Mouse (Mus musculus): Measurements from ENCODE around the gene Npw. TPM values are rescaled to one million over a fixed set of nuclear protein-coding genes. Genes with fewer than 3 reads are reported as not detected.

Npw gene
- polyA plus RNA-seq, 1 experiment from 2014 or later = 0.47 TPM

DNA sequence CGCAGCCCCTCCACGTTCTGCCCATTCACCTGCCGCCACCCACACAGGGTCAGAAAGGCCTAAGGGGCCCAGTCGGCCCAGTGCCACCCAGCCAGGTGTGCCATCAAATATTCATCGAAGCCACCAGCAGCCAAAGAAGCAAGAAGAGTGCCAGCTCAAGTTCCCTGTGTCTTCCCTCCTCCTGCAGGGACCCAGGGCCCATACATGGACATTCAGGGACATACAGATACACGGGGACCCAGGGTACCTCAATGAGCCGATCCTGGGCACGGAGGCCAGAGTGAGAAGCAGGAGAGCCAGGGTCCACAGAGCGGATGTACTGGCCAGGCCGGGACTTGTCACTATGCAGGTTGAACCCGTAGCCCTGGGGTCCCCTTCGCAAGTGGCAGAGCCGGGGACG, 16.3 kb downstream of the Npw start:
- peaks cover 5% of the 10 kb centered on the region; the same call in 1 of the 2 replicates for H3K36me3 ChIP-seq (ENCODE audit: control insufficient read depth, insufficient read depth, low read length)

DNA sequence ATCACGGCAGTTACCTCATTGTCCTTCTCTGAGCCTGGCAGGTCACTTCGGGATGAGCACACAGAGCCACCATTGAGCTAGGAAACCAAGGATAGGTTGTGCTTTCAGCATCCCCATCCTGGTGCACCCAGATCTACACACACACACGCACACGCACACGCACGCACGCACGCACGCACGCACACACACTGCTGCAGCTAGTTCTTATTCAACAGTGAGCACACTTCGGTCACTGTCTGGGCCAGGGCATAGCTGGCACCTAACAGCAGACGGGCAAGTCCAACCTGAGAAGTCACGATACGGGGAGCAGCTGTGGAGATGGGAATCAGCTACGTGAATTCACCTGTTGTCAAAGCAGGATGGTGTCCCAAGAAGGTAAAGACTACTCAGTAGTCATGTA, 17.7 kb downstream of the Npw start:
- ATAC-seq (replicated peaks; ENCODE audit: low FRiP score) = no peak
- H3K9me3 ChIP-seq (ENCODE audit: control insufficient read depth, low read length) = no peaks in the 10 kb centered on the region
- WGBS = 95% methylated on average over 15 of the region's 15 CpGs
- peaks cover 22% of the 10 kb centered on the region for H3K4me1 ChIP-seq (replicated peaks; ENCODE audit: control insufficient read depth, insufficient read depth, low read length)
- no peak overlapping the region for H3K4me3 ChIP-seq (ENCODE audit: low read depth, low read length)
- no peaks in the 10 kb centered on the region for H3K27me3 ChIP-seq (replicated peaks; ENCODE audit: control insufficient read depth, insufficient read depth, low read length)
- H3K27ac ChIP-seq (ENCODE audit: low read depth, low read length) = no peak overlapping the region
- DNase-seq (ENCODE audit: low spot score) = no peak
- H3K9ac ChIP-seq (ENCODE audit: low read depth, low read length) = no peak overlapping the region
- no peak overlapping the region for H3K4me2 ChIP-seq
- H3K36me3 ChIP-seq (ENCODE audit: control insufficient read depth, insufficient read depth, low read length) = peaks cover 5% of the 10 kb centered on the region; the same call in 1 of the 2 replicates

More for the DNA sequence above, 16.3 kb downstream of the Npw start:
- Histone ChIP-seq H3K4me3 (ENCODE audit: low read depth, low read length) (no peak overlapping the region), H3K9ac (ENCODE audit: low read depth, low read length) (no peak overlapping the region), H3K27me3 (replicated peaks; ENCODE audit: control insufficient read depth, insufficient read depth, low read length) (no peaks in the 10 kb centered on the region), H3K4me2 (no peak overlapping the region), H3K9me3 (ENCODE audit: control insufficient read depth, low read length) (no peaks in the 10 kb centered on the region), H3K4me1 (replicated peaks; ENCODE audit: control insufficient read depth, insufficient read depth, low read length) (peaks cover 26% of the 10 kb centered on the region), H3K27ac (ENCODE audit: low read depth, low read length) (no peak overlapping the region)
- no peak for DNase-seq (ENCODE audit: low spot score)
- ATAC-seq (replicated peaks; ENCODE audit: low FRiP score) = no peak
- WGBS = 91% methylated on average over 14 of the region's 14 CpGs

DNA sequence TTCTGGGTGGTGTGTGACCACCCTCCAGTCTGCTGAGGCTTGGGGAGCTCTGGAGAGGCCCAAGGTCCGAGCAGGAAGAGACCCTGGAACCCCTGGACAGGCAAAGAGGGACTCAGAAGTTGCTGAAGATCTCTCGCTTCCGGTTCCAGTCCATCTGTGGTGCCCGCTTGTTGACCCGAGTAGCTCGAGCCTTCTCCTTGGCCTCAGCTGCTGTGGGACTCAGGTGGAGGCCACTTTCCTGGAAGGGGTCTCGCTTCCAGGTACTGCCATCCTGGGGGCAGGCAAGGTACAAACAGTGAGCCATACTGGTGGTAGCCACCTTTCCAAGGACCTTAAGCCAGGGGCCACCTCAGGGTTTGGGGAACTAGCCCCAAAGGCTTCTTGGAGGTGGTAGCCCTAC, 18.1 kb downstream of the Npw start:
- ATAC-seq (replicated peaks; ENCODE audit: low FRiP score) (no peak), DNase-seq (ENCODE audit: low spot score) (no peak)
- no peak overlapping the region for H3K27ac ChIP-seq (ENCODE audit: low read depth, low read length)
- peaks cover 5% of the 10 kb centered on the region; the same call in 1 of the 2 replicates for H3K36me3 ChIP-seq (ENCODE audit: control insufficient read depth, insufficient read depth, low read length)
- H3K4me2 ChIP-seq = no peak overlapping the region
- WGBS = 85% methylated on average over 7 of the region's 7 CpGs
- no peaks in the 10 kb centered on the region for H3K27me3 ChIP-seq (replicated peaks; ENCODE audit: control insufficient read depth, insufficient read depth, low read length)
- H3K4me3 ChIP-seq (ENCODE audit: low read depth, low read length) = no peak overlapping the region
- no peaks in the 10 kb centered on the region for H3K9me3 ChIP-seq (ENCODE audit: control insufficient read depth, low read length)
- no peak overlapping the region for H3K9ac ChIP-seq (ENCODE audit: low read depth, low read length)
- H3K4me1 ChIP-seq (replicated peaks; ENCODE audit: control insufficient read depth, insufficient read depth, low read length) = peaks cover 18% of the 10 kb centered on the region

- H3K27ac ChIP-seq (ENCODE audit: low read depth, low read length) = no peak overlapping the region
- no peak for ATAC-seq (replicated peaks; ENCODE audit: low FRiP score)
- 80% methylated on average over 5 of the region's 5 CpGs for WGBS
- no peaks in the 10 kb centered on the region for H3K9me3 ChIP-seq (ENCODE audit: control insufficient read depth, low read length)
- no peak overlapping the region for H3K4me2 ChIP-seq
- peaks cover 13% of the 10 kb centered on the region for H3K4me1 ChIP-seq (replicated peaks; ENCODE audit: control insufficient read depth, insufficient read depth, low read length)
- DNase-seq (ENCODE audit: low spot score) = no peak
- H3K9ac ChIP-seq (ENCODE audit: low read depth, low read length) = no peak overlapping the region
- H3K36me3 ChIP-seq (ENCODE audit: control insufficient read depth, insufficient read depth, low read length) = peaks cover 5% of the 10 kb centered on the region; the same call in 1 of the 2 replicates
- H3K27me3 ChIP-seq (replicated peaks; ENCODE audit: control insufficient read depth, insufficient read depth, low read length) = no peaks in the 10 kb centered on the region
- H3K4me3 ChIP-seq (ENCODE audit: low read depth, low read length) = no peak overlapping the region
Observed at GRCm38 (mm10) chr17:24639571-24639988, 18.7 kb downstream of the Npw start.

DNA sequence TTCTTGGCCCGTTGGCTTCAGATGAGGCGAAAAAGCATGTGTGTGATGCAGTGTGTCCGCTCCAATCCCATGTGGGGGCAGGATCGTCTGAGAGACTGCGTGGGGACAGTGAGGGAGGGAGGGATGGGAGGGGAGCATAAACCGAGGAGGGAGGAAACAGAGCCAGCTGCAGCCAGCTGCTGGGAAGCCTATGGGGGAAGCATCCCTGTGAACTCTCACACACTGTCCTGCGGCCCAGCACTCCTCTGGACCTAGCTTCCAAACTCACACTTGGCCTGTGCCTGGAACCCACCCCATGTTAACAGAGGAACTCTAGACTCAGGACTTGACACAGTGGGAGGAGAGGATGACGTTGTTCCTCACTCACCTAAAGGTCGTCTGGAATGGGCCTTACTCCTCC, 19.4 kb downstream of the Npw start:
- no peaks in the 10 kb centered on the region for H3K9me3 ChIP-seq (ENCODE audit: control insufficient read depth, low read length)
- 0 out of 2 replicates have a peak, but pooled peaks have one; percentile 21 for ATAC-seq (replicated peaks; ENCODE audit: low FRiP score)
- H3K9ac ChIP-seq (ENCODE audit: low read depth, low read length) = no peak overlapping the region
- H3K4me1 ChIP-seq (replicated peaks; ENCODE audit: control insufficient read depth, insufficient read depth, low read length) = peaks cover 6% of the 10 kb centered on the region
- no peak overlapping the region for H3K4me2 ChIP-seq
- H3K4me3 ChIP-seq (ENCODE audit: low read depth, low read length) = no peak overlapping the region
- H3K36me3 ChIP-seq (ENCODE audit: control insufficient read depth, insufficient read depth, low read length) = peaks cover 5% of the 10 kb centered on the region; the same call in 1 of the 2 replicates
- H3K27ac ChIP-seq (ENCODE audit: low read depth, low read length) = no peak overlapping the region
- no peaks in the 10 kb centered on the region for H3K27me3 ChIP-seq (replicated peaks; ENCODE audit: control insufficient read depth, insufficient read depth, low read length)
- no peak for DNase-seq (ENCODE audit: low spot score)
- WGBS = 68% methylated on average over 9 of the region's 9 CpGs

GRCm38 (mm10) chr17:24638214-24638613, 20.0 kb downstream of the Npw start:
- H3K4me1 ChIP-seq (replicated peaks; ENCODE audit: control insufficient read depth, insufficient read depth, low read length) = peaks cover 10% of the 10 kb centered on the region
- ATAC-seq (replicated peaks; ENCODE audit: low FRiP score) = no peak
- no peak for DNase-seq (ENCODE audit: low spot score)
- H3K9me3 ChIP-seq (ENCODE audit: control insufficient read depth, low read length) = no peaks in the 10 kb centered on the region
- H3K4me3 ChIP-seq (ENCODE audit: low read depth, low read length) = no peak overlapping the region
- no peaks in the 10 kb centered on the region for H3K27me3 ChIP-seq (replicated peaks; ENCODE audit: control insufficient read depth, insufficient read depth, low read length)
- H3K36me3 ChIP-seq (ENCODE audit: control insufficient read depth, insufficient read depth, low read length) = peaks cover 5% of the 10 kb centered on the region
- H3K27ac ChIP-seq (ENCODE audit: low read depth, low read length) = no peak overlapping the region
- WGBS = 90% methylated on average over 4 of the region's 4 CpGs
- H3K4me2 ChIP-seq = no peak overlapping the region
- H3K9ac ChIP-seq (ENCODE audit: low read depth, low read length) = no peak overlapping the region; the same call in 1 of the 2 replicates

DNA sequence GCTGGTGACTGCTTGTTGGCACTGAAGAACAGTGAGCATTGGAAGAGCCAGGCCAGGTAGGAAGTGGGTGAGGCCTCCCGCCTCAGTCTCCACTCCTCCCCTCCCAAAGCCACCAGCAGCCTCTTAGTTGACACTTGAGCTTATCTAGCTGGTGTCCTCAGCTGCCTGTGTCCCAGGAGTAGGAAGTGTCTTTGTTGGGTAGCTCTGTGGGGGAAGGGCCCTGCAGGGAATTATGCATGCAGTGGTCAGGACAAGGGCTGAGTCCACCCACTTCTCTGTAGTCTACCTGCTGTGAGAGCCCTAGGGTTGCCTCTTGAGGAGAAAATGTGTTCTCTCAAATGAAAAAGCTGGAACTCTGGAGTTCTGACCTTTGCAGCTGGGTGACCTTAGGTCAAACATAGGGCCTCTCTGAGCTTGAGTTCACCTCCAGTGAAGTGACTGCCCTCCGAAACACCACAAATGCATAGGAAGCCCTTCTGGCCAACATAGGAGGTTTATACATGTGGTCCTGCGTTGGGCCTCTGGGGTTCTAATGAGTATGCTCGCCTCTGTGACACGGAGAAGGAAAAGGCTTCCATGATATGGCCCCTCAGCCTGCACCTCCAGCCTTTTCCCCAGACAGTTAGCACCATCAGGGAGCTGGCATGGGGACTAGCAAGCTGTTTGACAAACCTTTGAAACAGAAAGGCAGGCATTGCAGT, 21.3 kb downstream of the Npw start:
- ATAC-seq (replicated peaks; ENCODE audit: low FRiP score) (no peak), DNase-seq (ENCODE audit: low spot score) (no peak)
- Histone ChIP-seq H3K9ac (ENCODE audit: low read depth, low read length) (no peak overlapping the region), H3K9me3 (ENCODE audit: control insufficient read depth, low read length) (no peaks in the 10 kb centered on the region), H3K4me1 (replicated peaks; ENCODE audit: control insufficient read depth, insufficient read depth, low read length) (peaks cover 14% of the 10 kb centered on the region), H3K27ac (ENCODE audit: low read depth, low read length) (no peak overlapping the region), H3K4me3 (ENCODE audit: low read depth, low read length) (no peak overlapping the region), H3K4me2 (no peak overlapping the region), H3K36me3 (ENCODE audit: control insufficient read depth, insufficient read depth, low read length) (peaks cover 5% of the 10 kb centered on the region), H3K27me3 (replicated peaks; ENCODE audit: control insufficient read depth, insufficient read depth, low read length) (no peaks in the 10 kb centered on the region)
- 61% methylated on average over 5 of the region's 5 CpGs for WGBS

DNA sequence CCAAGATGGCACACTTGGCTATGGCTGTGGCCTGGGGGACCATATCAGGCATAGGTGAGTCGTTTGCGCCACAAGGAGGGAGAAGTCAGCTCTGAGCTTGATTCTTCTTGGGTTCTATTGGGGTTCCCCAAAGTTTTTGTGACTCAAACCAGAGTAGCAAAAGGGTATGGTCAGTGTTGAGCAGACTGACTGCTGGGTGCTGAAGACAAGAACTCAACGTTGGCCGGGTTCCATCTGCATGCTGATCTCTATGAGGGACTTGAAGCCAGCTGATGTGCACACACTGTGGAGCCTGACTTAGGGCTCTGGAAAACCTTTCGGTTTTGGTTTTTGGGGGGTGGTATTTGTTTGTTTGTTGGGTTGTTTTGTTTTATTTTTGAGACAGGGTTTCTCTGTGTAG, 22.6 kb downstream of the Npw start:
- Histone ChIP-seq H3K27me3 (replicated peaks; ENCODE audit: control insufficient read depth, insufficient read depth, low read length) (no peaks in the 10 kb centered on the region), H3K27ac (ENCODE audit: low read depth, low read length) (no peak overlapping the region)
- ATAC-seq (replicated peaks; ENCODE audit: low FRiP score) = no peak

GRCm38 (mm10) chr17:24635024-24635423, 23.2 kb downstream of the Npw start:
- DNase-seq (ENCODE audit: low spot score) (no peak), ATAC-seq (replicated peaks; ENCODE audit: low FRiP score) (no peak)
- peaks cover 9% of the 10 kb centered on the region for H3K36me3 ChIP-seq (ENCODE audit: control insufficient read depth, insufficient read depth, low read length)
- no peaks in the 10 kb centered on the region for H3K9me3 ChIP-seq (ENCODE audit: control insufficient read depth, low read length)
- no peak overlapping the region for H3K4me2 ChIP-seq
- no peak overlapping the region for H3K27ac ChIP-seq (ENCODE audit: low read depth, low read length)
- H3K9ac ChIP-seq (ENCODE audit: low read depth, low read length) = no peak overlapping the region
- peaks cover 14% of the 10 kb centered on the region for H3K4me1 ChIP-seq (replicated peaks; ENCODE audit: control insufficient read depth, insufficient read depth, low read length)
- no peaks in the 10 kb centered on the region for H3K27me3 ChIP-seq (replicated peaks; ENCODE audit: control insufficient read depth, insufficient read depth, low read length)
- H3K4me3 ChIP-seq (ENCODE audit: low read depth, low read length) = no peak overlapping the region; the same call in 1 of the 2 replicates
- WGBS = 72% methylated on average over 4 of the region's 4 CpGs

More for the DNA sequence above, 22.6 kb downstream of the Npw start:
- no peak for DNase-seq (ENCODE audit: low spot score)
- peaks cover 14% of the 10 kb centered on the region for H3K4me1 ChIP-seq (replicated peaks; ENCODE audit: control insufficient read depth, insufficient read depth, low read length)
- H3K36me3 ChIP-seq (ENCODE audit: control insufficient read depth, insufficient read depth, low read length) = peaks cover 5% of the 10 kb centered on the region
- H3K4me2 ChIP-seq = no peak overlapping the region
- WGBS = 93% methylated on average over 5 of the region's 5 CpGs
- no peaks in the 10 kb centered on the region for H3K9me3 ChIP-seq (ENCODE audit: control insufficient read depth, low read length)
- no peak overlapping the region for H3K4me3 ChIP-seq (ENCODE audit: low read depth, low read length)
- no peak overlapping the region for H3K9ac ChIP-seq (ENCODE audit: low read depth, low read length)

Measured in liver, embryonic 11.5 days (tissue).